Mouse (Mus musculus): ENCODE measurements at regions not wholly inside any gene's neighbourhood (a gene's known extent, or its start where the extent isn't known, plus 50 kb on each side); places are given as distances from the start of the nearest gene placed in this dataset.

GRCm38 (mm10) chr17:88222379-88222955 lies 157.4 kb upstream of the Fbxo11 start:
- Histone ChIP-seq H3K9ac (ENCODE audit: low read depth, low read length) (no peak overlapping the region), H3K36me3 (ENCODE audit: insufficient read depth, low read length) (no peaks in the 10 kb centered on the region), H3K4me2 (ENCODE audit: low read length) (no peak overlapping the region), H3K9me3 (replicated peaks; ENCODE audit: low read length) (no peaks in the 10 kb centered on the region; the same call in 1 of the 2 replicates), H3K27ac (no peak overlapping the region), H3K27me3 (ENCODE audit: insufficient read depth, low read length) (no peaks in the 10 kb centered on the region), H3K4me3 (replicated peaks; ENCODE audit: low read depth, low read length) (no peak overlapping the region), H3K4me1 (replicated peaks; ENCODE audit: insufficient read depth, low read length) (peaks cover 7% of the 10 kb centered on the region; the same call in 1 of the 2 replicates)
- no peak for TF ChIP-seq CTCF (IDR thresholded peaks at IDR 0.05; ENCODE audit: low read depth)
- whole genome bisulfite sequencing: 38% methylated on average over 5 of the region's 5 CpGs
- DNase-seq (ENCODE audit: low spot score) (peak; percentile 67), ATAC-seq (replicated peaks; ENCODE audit: low FRiP score, low read depth) (no peak)

- no peak for TF ChIP-seq CTCF (IDR thresholded peaks at IDR 0.05; ENCODE audit: low read depth)
- H3K9ac ChIP-seq (ENCODE audit: low read depth, low read length): no peak overlapping the region
- no peak overlapping the region for H3K4me3 ChIP-seq (replicated peaks; ENCODE audit: low read depth, low read length)
- H3K36me3 ChIP-seq (ENCODE audit: insufficient read depth, low read length): no peaks in the 10 kb centered on the region
- H3K4me2 ChIP-seq (ENCODE audit: low read length): no peak overlapping the region
- H3K27me3 ChIP-seq (ENCODE audit: insufficient read depth, low read length): no peaks in the 10 kb centered on the region
- DNase-seq (ENCODE audit: low spot score) (no peak), ATAC-seq (replicated peaks; ENCODE audit: low FRiP score, low read depth) (no peak)
- WGBS: 78% methylated on average over 8 of the region's 8 CpGs
- no peaks in the 10 kb centered on the region; the same call in 1 of the 2 replicates for H3K9me3 ChIP-seq (replicated peaks; ENCODE audit: low read length)
- H3K27ac ChIP-seq: no peak overlapping the region
- H3K4me1 ChIP-seq (replicated peaks; ENCODE audit: insufficient read depth, low read length): no peaks in the 10 kb centered on the region
Observed at GRCm38 (mm10) chr17:88240476-88240875, 175.4 kb upstream of the Fbxo11 start.

- Histone ChIP-seq H3K9ac (ENCODE audit: low read depth, low read length) (no peak overlapping the region), H3K27me3 (ENCODE audit: insufficient read depth, low read length) (no peaks in the 10 kb centered on the region), H3K4me3 (replicated peaks; ENCODE audit: low read depth, low read length) (no peak overlapping the region), H3K4me2 (ENCODE audit: low read length) (no peak overlapping the region), H3K4me1 (replicated peaks; ENCODE audit: insufficient read depth, low read length) (no peaks in the 10 kb centered on the region), H3K9me3 (replicated peaks; ENCODE audit: low read length) (no peaks in the 10 kb centered on the region), H3K36me3 (ENCODE audit: insufficient read depth, low read length) (no peaks in the 10 kb centered on the region), H3K27ac (no peak overlapping the region)
- no peak for ATAC-seq (replicated peaks; ENCODE audit: low FRiP score, low read depth)
- 68% methylated on average over 5 of the region's 5 CpGs for WGBS
- no peak for DNase-seq (ENCODE audit: low spot score)
- TF ChIP-seq CTCF (IDR thresholded peaks at IDR 0.05; ENCODE audit: low read depth): no peak
Observed at GRCm38 (mm10) chr17:88248625-88249024, 183.5 kb upstream of the Fbxo11 start.

- no peak overlapping the region for H3K9ac ChIP-seq (ENCODE audit: low read depth, low read length)
- no peaks in the 10 kb centered on the region for H3K36me3 ChIP-seq (ENCODE audit: insufficient read depth, low read length)
- no peak overlapping the region for H3K27ac ChIP-seq
- peak; percentile 84 for TF ChIP-seq CTCF (IDR thresholded peaks at IDR 0.05; ENCODE audit: low read depth)
- ATAC-seq (replicated peaks; ENCODE audit: low FRiP score, low read depth) (no peak; the same call in 1 of the 2 replicates), DNase-seq (ENCODE audit: low spot score) (peak; percentile 85)
- no peaks in the 10 kb centered on the region for H3K27me3 ChIP-seq (ENCODE audit: insufficient read depth, low read length)
- H3K4me1 ChIP-seq (replicated peaks; ENCODE audit: insufficient read depth, low read length): no peaks in the 10 kb centered on the region
- H3K9me3 ChIP-seq (replicated peaks; ENCODE audit: low read length): no peaks in the 10 kb centered on the region
- 11% methylated on average over 17 of the region's 17 CpGs for WGBS
- no peak overlapping the region for H3K4me3 ChIP-seq (replicated peaks; ENCODE audit: low read depth, low read length)
- H3K4me2 ChIP-seq (ENCODE audit: low read length): peak overlapping the region; percentile 46
Observed at GRCm38 (mm10) chr17:88251949-88252521, 186.9 kb upstream of the Fbxo11 start.

- Histone ChIP-seq H3K4me1 (replicated peaks; ENCODE audit: insufficient read depth, low read length) (no peaks in the 10 kb centered on the region), H3K27me3 (ENCODE audit: insufficient read depth, low read length) (no peaks in the 10 kb centered on the region), H3K4me2 (ENCODE audit: low read length) (peak overlapping the region; percentile 92), H3K4me3 (replicated peaks; ENCODE audit: low read depth, low read length) (peak overlapping the region; percentile 60), H3K36me3 (ENCODE audit: insufficient read depth, low read length) (no peaks in the 10 kb centered on the region), H3K27ac (peak overlapping the region; percentile 88), H3K9me3 (replicated peaks; ENCODE audit: low read length) (no peaks in the 10 kb centered on the region), H3K9ac (ENCODE audit: low read depth, low read length) (peak overlapping the region; percentile 80)
- WGBS: 0% methylated on average over 40 of the region's 40 CpGs
- DNase-seq (ENCODE audit: low spot score) (peak; percentile 93), ATAC-seq (replicated peaks; ENCODE audit: low FRiP score, low read depth) (peak; percentile 44)
- TF ChIP-seq CTCF (IDR thresholded peaks at IDR 0.05; ENCODE audit: low read depth): peak; percentile 88
Observed at GRCm38 (mm10) chr17:88255744-88256598, 184.5 kb upstream of the Foxn2 start.

Measured in kidney, postnatal 0 days (tissue).